Mouse (Mus musculus) cerebellum, postnatal 14 days (tissue): ENCODE measurements around the gene C330007P06Rik.

Source experiments
- DNase-seq, 2 experiments: peaks; one replicate each; pipeline ENCODE4 v3.0.0; 2021; ENCODE audit warnings: mixed read lengths in 2 of 2

C330007P06Rik gene

DNA sequence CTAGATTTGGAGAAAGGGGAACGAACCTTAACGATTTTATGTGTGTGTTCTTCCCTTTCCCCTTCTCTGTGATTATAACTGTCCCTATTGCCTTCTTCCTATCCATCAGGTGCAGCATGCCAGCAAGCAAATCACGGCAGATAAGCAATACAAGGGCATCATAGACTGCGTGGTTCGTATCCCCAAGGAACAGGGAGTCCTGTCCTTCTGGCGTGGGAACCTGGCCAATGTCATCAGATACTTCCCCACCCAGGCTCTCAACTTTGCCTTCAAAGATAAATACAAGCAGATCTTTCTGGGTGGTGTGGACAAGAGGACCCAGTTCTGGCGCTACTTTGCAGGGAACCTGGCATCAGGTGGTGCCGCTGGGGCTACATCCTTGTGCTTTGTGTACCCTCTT, 77.2 kb downstream of the C330007P06Rik start:
- DNase-seq, result peak in 1 of 2 experiments; percentile 20

DNA sequence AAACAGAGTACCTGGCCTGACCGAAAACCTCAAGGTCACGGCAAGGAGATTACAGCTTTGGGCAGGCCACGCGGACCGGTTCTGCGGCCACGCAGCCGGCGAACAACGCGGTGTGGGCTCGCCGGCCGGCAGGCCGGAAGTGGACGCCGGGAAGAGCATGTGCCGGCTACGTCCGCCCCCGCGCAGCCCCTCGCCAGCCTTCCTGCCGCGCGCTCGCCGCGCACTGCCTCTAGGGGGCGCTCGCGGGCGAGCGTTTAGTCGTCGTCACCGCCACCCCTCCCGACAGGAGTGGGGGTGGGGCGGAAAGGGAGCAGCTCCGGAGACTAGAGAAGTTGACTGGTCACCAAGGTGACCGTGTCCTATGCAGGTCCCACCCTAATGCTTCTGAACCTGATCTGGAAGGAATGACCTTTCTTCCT, 77.7 kb downstream of the C330007P06Rik start:
- peak; percentile 89 to 92 for DNase-seq

DNA sequence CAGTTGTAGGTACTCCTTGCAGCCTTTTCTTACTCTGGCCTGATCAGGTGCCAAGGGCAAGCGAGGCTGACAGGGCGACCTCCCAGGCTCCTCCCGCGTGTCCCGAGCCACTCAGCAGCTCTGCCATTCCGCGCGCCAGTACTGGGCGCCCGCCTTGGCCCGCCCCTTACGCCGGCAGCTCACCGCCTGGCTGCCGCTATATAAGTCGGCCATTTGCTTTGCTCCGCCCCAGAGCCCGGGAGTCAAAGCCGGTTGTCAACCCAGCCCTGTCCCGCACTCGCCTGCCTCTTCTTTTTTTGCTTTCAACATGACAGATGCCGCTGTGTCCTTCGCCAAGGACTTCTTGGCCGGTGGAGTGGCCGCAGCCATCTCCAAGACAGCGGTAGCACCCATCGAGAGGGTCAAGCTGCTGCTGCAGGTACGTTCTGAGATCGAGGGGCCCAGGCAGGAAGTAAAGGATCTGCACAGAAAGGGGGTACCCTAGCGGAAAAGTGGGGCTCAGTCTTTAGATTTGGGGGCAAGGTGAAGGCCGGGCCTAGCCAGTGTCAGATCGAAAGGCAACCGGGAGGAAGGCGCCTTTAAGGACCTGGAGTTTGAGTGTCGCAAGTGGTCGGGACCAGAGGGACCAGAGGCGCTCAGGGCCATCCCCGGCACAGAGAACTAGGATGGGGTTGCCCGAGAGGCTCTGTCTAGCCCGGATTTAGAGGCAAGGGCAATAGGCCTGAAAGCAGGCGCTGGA, 78.3 kb downstream of the C330007P06Rik start, which contains the start of gene Slc25a5:
Slc25a5 (plus strand) TSS at position 228 of the 739 bp plus-strand sequence.
- peak; percentile 86 to 87 for DNase-seq

DNA sequence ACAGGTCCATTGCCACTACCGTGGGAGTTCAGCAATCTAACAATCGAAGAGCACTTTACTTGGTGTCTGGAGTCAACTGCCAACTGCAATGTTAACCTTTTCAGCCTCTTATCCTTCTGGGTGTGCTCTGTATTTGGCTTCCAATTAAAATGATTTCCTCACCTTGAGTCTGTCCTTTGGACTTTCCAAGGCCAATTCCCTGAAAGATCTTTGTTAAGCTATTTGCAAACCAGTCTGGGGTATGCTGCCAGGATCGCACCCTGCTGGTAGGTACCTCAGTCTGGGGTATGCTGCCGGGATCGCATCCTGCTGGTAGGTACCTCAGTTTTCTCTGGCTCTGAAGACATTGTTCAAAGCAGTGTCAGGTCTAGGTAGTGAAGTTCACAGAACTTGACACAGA, 79.3 kb downstream of the C330007P06Rik start:
- peak in 1 of 2 experiments; percentile 16 for DNase-seq

DNA sequence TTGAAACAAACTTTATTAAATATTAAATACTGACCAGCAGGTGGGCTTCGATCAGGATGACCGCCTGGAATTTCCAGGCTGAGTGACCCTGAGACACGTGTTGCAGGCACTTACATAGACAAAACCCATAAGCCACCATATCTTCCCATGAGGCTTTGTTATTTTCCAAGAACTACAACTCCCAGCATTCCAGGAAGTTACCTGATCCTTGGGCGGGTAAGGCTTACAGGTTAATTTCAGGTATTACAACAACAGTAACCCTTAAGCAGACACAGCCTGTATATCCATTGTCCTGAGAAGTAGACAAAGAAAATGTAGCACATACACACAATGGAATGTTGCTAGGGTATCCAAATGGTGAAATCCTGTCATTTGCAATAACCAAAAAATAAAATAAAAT, 84.6 kb downstream of the C330007P06Rik start:
- no peak for DNase-seq

DNA sequence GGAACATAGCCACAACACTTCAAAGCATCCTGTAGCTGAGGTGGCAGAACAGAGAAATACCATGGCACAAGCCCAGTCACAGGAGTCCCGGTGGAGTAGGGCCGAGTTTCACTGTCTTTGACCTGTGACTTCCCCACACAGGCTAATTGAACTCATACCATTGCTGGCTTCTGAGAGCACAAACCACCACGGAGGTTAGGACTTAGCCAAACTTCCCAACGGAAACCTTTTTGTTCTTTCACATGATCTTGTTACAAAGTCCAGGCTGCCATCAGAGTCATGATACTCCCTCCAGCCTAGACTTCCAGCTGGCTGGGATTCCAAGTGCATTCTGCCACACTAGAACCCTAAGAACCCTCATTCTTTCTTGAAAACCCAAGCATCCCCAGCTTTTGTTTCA, 96.2 kb downstream of the C330007P06Rik start:
- no peak for DNase-seq

DNA sequence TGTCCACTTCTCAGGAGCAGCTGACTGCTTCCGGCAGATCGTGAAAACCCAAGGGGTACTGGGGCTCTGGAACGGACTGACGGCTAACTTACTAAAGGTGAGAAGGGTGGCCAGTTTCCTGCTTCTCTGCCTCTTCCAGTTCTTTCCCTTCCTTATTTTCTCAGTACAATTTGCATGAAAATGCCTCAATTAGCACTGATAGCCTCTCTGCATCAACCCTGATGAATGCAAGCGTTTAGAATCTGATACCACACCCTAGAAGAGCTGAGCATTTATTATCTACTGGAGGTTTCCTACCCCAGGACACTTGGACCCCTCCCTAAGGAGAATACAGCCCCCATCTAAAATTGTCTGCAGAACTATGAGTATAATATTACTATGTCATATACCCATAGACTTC, 98.4 kb downstream of the C330007P06Rik start:
- no peak for DNase-seq
